Mouse (Mus musculus): ENCODE measurements at regions not wholly inside any gene's neighbourhood (a gene's known extent, or its start where the extent isn't known, plus 50 kb on each side); places are given as distances from the start of the nearest gene placed in this dataset.
A peak's percentile ranks its signal among the peaks of the same experiment; 100 is the strongest.

- DNase-seq, result no peak
These were observed 52.2 kb upstream of the 2310009B15Rik start for GRCm38 (mm10) chr1:138908860-138909259.

GRCm38 (mm10) chr1:138909654-138910053 is 53.0 kb upstream of the 2310009B15Rik start:
- no peak for DNase-seq

GRCm38 (mm10) chr1:138912156-138912616 is 51.0 kb upstream of the Dennd1b start:
- peak; percentile 68 for DNase-seq

GRCm38 (mm10) chr1:138912928-138913327 is 50.3 kb upstream of the Dennd1b start:
- DNase-seq, result peak; percentile 46

GRCm38 (mm10) chr1:138913428-138913827 is 49.8 kb upstream of the Dennd1b start:
- no peak for DNase-seq

Data from adrenal gland, adult 2 months (tissue).